Mouse (Mus musculus) cerebellum, adult 2 months (tissue): ENCODE data around the gene Ptp4a2.

Source experiments
- CTCF ChIP-seq: fragments of 200-500 bp; IDR thresholded peaks from 2 replicates; pipeline ENCODE4 v1.5.1; 2011; ENCODE audit warnings: low read depth, mild to moderate bottlenecking, control low read depth, low read length, moderate library complexity, borderline replicate concordance; ENCODE audit not compliant: insufficient read depth
- POLR2A ChIP-seq: fragments of 200-500 bp; IDR thresholded peaks from 2 replicates; pipeline ENCODE4 v1.6.1; 2011; ENCODE audit warnings: low read length, control low read depth, borderline replicate concordance; ENCODE audit not compliant: insufficient read depth

GRCm38 (mm10) chr4:129894861-129895260 is 83.8 kb downstream of the Ptp4a2 start:
- TF ChIP-seq CTCF, result no peak
- TF ChIP-seq POLR2A, result no peak
